14 mouse cellular contexts compared by ENCODE assay signal in the genomic region with DNA sequence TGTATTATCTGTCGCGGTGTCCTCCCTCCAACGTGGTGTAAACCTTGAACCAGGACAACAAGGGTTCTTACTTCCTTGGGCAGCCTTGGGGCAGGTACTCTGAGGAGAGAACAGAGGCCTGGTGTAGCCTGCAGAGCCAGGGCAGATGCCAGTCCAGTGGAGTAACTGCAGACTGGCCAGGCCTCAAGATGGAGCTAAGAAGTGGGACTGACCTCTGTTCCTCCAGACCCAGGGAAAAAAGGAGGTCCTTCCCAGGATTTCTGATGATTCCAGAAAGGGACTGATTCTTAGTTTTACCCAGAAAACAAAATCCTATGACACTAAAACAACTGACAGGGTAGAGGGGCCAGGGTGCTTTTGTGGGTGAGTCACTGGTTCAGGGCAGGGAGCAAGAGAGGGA. TPM values are rescaled to one million over a fixed set of nuclear protein-coding genes. Genes with fewer than 3 reads are reported as not detected.
DNase-seq lines count a peak whose midpoint lies in the region; ATAC-seq and TF ChIP-seq lines count a peak whose summit lies in the region.
"Had no signal": no experiment of that assay in that cellular context is flagged by ENCODE, and none has a peak within 500 bp of the region (broad histone marks: within the 10 kb centered on the region; RNA-seq: fewer than 3 reads in every experiment).

No protein-coding gene starts in this region.

- H3K27ac ChIP-seq in stomach, embryonic 15.5 days = no peak overlapping the region
- H3K27ac ChIP-seq in stomach, postnatal 0 days (replicated peaks) = no peak overlapping the region
- H3K27ac ChIP-seq: kidney, embryonic 15.5 days; midbrain, embryonic 15.5 days had no signal

- no peaks in the 10 kb centered on the region for H3K36me3 ChIP-seq in stomach, embryonic 15.5 days
- H3K36me3 ChIP-seq in stomach, postnatal 0 days (ENCODE audit: control insufficient read depth, insufficient read depth, low read length) = no peaks in the 10 kb centered on the region
- H3K36me3 ChIP-seq: embryonic facial prominence, embryonic 12.5 days; kidney, embryonic 15.5 days; midbrain, embryonic 15.5 days had no signal

- H3K4me2 ChIP-seq in stomach, embryonic 15.5 days = 0 out of 2 replicates have a peak overlapping the region, but pooled peaks have one; percentile 6
- H3K4me2 ChIP-seq in stomach, postnatal 0 days (replicated peaks; ENCODE audit: low read depth) = no peak overlapping the region
- H3K4me2 ChIP-seq: kidney, embryonic 15.5 days; midbrain, embryonic 15.5 days had no signal

- H3K9ac ChIP-seq in stomach, embryonic 15.5 days = no peak overlapping the region
- H3K9ac ChIP-seq in stomach, postnatal 0 days (ENCODE audit: low read length) = no peak overlapping the region
- H3K9ac ChIP-seq: embryonic facial prominence, embryonic 12.5 days; kidney, embryonic 15.5 days; midbrain, embryonic 15.5 days had no signal

- peaks cover 50% of the 10 kb centered on the region for H3K4me1 ChIP-seq in stomach, embryonic 15.5 days
- peaks cover 8% of the 10 kb centered on the region; the same call in 1 of the 2 replicates for H3K4me1 ChIP-seq in stomach, postnatal 0 days (replicated peaks; ENCODE audit: control insufficient read depth, insufficient read depth)

- H3K27me3 ChIP-seq in stomach, embryonic 15.5 days (replicated peaks) = no peaks in the 10 kb centered on the region
- H3K27me3 ChIP-seq in stomach, postnatal 0 days (ENCODE audit: control insufficient read depth, insufficient read depth, low read length) = no peaks in the 10 kb centered on the region
- H3K27me3 ChIP-seq: embryonic facial prominence, embryonic 12.5 days; kidney, embryonic 15.5 days; midbrain, embryonic 15.5 days had no signal

- no peak for ATAC-seq in stomach, embryonic 15.5 days (ENCODE audit: insufficient read depth, low FRiP score, low read depth)
- ATAC-seq in stomach, postnatal 0 days (ENCODE audit: low FRiP score, low TSS enrichment) = no peak
- ATAC-seq: midbrain, embryonic 15.5 days had no signal

- intact Hi-C loops in left cerebral cortex, postnatal 4 days (cut with DNase I) = no loop called here

- H3K4me3 ChIP-seq in stomach, embryonic 15.5 days (replicated peaks) = no peak overlapping the region
- no peak overlapping the region for H3K4me3 ChIP-seq in stomach, postnatal 0 days (ENCODE audit: low read depth, low read length)
- H3K4me3 ChIP-seq: embryonic facial prominence, embryonic 12.5 days; kidney, embryonic 15.5 days; midbrain, embryonic 15.5 days had no signal

- H3K9me3 ChIP-seq in stomach, embryonic 15.5 days = no peaks in the 10 kb centered on the region
- no peaks in the 10 kb centered on the region for H3K9me3 ChIP-seq in stomach, postnatal 0 days (ENCODE audit: control insufficient read depth, low read length)
- H3K9me3 ChIP-seq: embryonic facial prominence, embryonic 12.5 days; kidney, embryonic 15.5 days; midbrain, embryonic 15.5 days had no signal

- peak; percentile 7 for DNase-seq in cerebellum, adult 11-12 months
- DNase-seq in cerebellum, adult 9-11 months = no peak
- peak; percentile 7 for DNase-seq in kidney, postnatal 10 days
- no peak for DNase-seq in kidney, adult 18-20 months
- no peak for DNase-seq in stomach, postnatal 0 days (ENCODE audit: low spot score)
- DNase-seq in left cerebral cortex, adult 8-10 months (ENCODE audit: low spot score in 2 of 2) = no peak
- no peak for DNase-seq in left cerebral cortex, postnatal 4 days
- DNase-seq: adrenal gland, postnatal 36 days; gastrocnemius, postnatal 25 days; thymus, postnatal 4 days had no signal

- WGBS in stomach, embryonic 15.5 days = 85% methylated on average over 3 of the region's 3 CpGs
- 85% methylated on average over 3 of the region's 3 CpGs for WGBS in stomach, postnatal 0 days

- no peak for TF ChIP-seq CTCF in stomach, postnatal 0 days (IDR thresholded peaks at IDR 0.05; ENCODE audit: low read depth)

- no peak for TF ChIP-seq EP300 in stomach, postnatal 0 days (optimal IDR thresholded peaks at IDR 0.05)

RNA-seq across cellular contexts. Expression of gene St3gal4, which starts 4.8 kb away (rescaled TPM):
- 45.7 and 59.4 TPM in 2 replicates for polyA plus RNA-seq in stomach, embryonic 15.5 days (2015; fragmentation: Nextera tagmentation; extraction: Ambion mirVana)
- polyA plus RNA-seq in stomach, postnatal 0 days (2015; fragmentation: Nextera tagmentation; extraction: Ambion mirVana) = 14.6 and 14.7 TPM in 2 replicates
- total RNA-seq in left cerebral cortex, adult 8-10 months (2022) = 10 to 100 TPM; 26.5 to 30.4 (median 28.9) TPM
- total RNA-seq in left cerebral cortex, postnatal 4 days (2021) = 10 to 100 TPM; 19.0 to 22.6 TPM

Comparison
In these comparisons a context has a peak if more than half of its experiments do, and no peak if none do; other contexts are left out.
1. DNase-seq: peak in cerebellum, adult 11-12 months (single experiment) and kidney, postnatal 10 days (single experiment); none in cerebellum, adult 9-11 months (single experiment), kidney, adult 18-20 months (single experiment), stomach, postnatal 0 days (single experiment), left cerebral cortex, adult 8-10 months (0 of 2) and left cerebral cortex, postnatal 4 days (single experiment).